Mouse (Mus musculus): Measurements from ENCODE around the gene Col10a1. TPM values are rescaled to one million over a fixed set of nuclear protein-coding genes. Genes with fewer than 3 reads are reported as not detected.

Col10a1 gene
- total RNA-seq, 2 experiments from 2014 or later = not detected

Other genes starting within 250 kb of the Col10a1 start
- 1 to 10 TPM; 4.2 to 4.5 TPM for gene Dse, start 182.3 kb upstream of the Col10a1 start, total RNA-seq (2021)
- 10 to 100 TPM; 54.4 to 57.2 TPM for gene Tspyl1, start 107.8 kb upstream of the Col10a1 start, total RNA-seq (2021)
- 1 to 10 TPM; 1.4 to 1.5 TPM for gene Tspyl4, start 92.5 kb upstream of the Col10a1 start, total RNA-seq (2021)
- gene Nt5dc1, start 28.6 kb downstream of the Col10a1 start, total RNA-seq (2021) = 1 to 10 TPM; 4.7 to 5.6 TPM
- 1 to 10 TPM in 1 of 2 experiments, under 1 TPM in 1; 0.28 to 1.1 TPM for gene Frk, start 93.4 kb downstream of the Col10a1 start, total RNA-seq (2021)

Measured in gastrocnemius, adult 2 months (tissue).